Mouse (Mus musculus) kidney, embryonic 15.5 days (tissue): Measurements from ENCODE around the gene Gcnt2. TPM values are rescaled to one million over a fixed set of nuclear protein-coding genes. Genes with fewer than 3 reads are reported as not detected.

Experiments
- microRNA-seq: library from miRNA; unstranded; fragments of <30 nt; microRNA quantifications from one replicate; pipeline ENCODE4, GENCODE M21; 2016
- polyA plus RNA-seq: library from polyadenylated mRNA; unstranded; fragments of >200 nt; fragmentation: Nextera tagmentation; extraction: Ambion mirVana; gene quantifications from 2 replicates; pipeline ENCODE4 v1.2.1, GENCODE M21; 2015

The Gcnt2 gene
- polyA plus RNA-seq, 1 experiment from 2014 or later, result 5.8 TPM

Small RNA genes lying within 50 kb of the gene (microRNA-seq; reads per million reads assigned to microRNA genes)
- gene Mir5124a, result not detected

Other genes with a start within 250 kb of the Gcnt2 start
- 2.8 and 4.1 TPM in 2 replicates for gene Tfap2a, start 121.4 kb upstream of the Gcnt2 start, polyA plus RNA-seq
- 67.8 and 68.5 TPM in 2 replicates for gene Pak1ip1, start 141.3 kb downstream of the Gcnt2 start, polyA plus RNA-seq
- gene Tmem14c, start 156.5 kb downstream of the Gcnt2 start, polyA plus RNA-seq, result 207 and 214 TPM in 2 replicates
- gene Mak, start 220.0 kb downstream of the Gcnt2 start, polyA plus RNA-seq, result 0.75 and 0.85 TPM in 2 replicates